Mouse (Mus musculus) left cerebral cortex, adult 8-10 months (tissue): ENCODE measurements around the gene Krt14. TPM values are rescaled to one million over a fixed set of nuclear protein-coding genes. Genes with fewer than 3 reads are reported as not detected.
"Not testable (repeated sequence)": the region's sequence is repeated elsewhere in the genome, so short reads cannot be mapped to it uniquely, and the experiment has no call there.

ENCODE experiments used
- DNase-seq, 2 experiments: peaks; one replicate each; pipeline ENCODE4 v3.0.0; 2022; ENCODE audit warnings: low spot score in 2 of 2
- total RNA-seq, 4 experiments: library from RNA; stranded (reverse); gene quantifications; 2 replicates each; pipeline ENCODE4 v1.2.4; 2022

The Krt14 gene
- not detected for total RNA-seq

DNA sequence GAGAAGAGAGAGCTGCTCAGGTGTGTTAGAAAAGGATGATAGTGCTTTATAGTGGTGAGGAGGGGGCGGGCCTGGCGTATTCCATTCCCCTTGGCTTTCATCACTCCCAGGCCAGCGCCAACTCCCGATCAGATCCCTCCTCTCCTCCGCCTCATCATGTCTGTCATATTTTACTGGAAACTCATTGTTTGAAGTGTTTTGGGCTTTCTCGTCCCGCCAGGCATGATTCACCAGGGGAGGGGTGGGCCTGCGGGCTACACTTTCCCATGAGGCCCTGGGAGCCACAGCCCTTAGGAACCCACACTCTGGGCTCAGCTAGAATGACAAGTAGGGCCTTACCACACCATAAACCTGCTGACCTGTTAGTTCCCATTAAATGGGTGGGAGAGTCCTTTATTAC lies at the start of gene Krt14:
Gene Krt14 (minus strand): TSS at position 51 of the 400 bp plus-strand sequence.
- DNase-seq = no peak

- DNase-seq = no peak
Measured at GRCm38 (mm10) chr11:100255514-100255913, 48.2 kb upstream of the Krt14 start.

DNA sequence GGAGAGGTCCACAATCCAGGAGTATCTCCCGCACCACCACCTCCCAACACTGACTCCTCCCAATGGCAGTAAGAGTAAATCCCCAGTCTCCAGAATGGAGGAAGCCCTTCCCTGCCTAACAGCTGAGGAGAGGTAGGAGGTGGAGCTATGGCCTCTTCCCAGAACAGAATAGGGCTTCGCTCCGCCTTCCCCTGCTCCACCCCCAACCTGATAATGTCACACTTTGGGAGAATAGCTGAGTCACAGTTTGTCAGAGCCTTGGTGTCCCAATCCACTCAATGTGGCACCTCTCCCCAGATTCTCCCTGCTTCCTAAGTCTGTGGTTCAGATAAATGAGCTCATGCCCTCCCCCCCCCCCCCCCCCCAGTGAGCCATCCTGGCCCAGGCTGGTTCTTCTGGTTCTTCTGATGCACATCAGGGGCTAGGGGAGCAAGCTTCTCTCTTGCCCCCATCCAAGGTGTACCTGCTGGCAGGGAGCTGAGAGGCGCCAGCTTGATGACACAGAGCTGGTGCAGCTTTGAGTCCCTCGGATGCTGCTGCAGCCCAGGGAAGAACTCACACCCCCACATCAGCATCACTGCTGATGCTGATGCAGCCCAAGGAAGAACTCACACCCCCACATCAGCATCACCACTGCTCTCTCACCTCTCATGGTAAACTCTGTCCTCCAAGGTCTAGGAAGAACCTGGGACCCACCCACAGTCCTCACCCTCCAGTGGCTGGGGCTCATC lies 47.2 kb upstream of the Krt14 start:
- no peak for DNase-seq

DNA sequence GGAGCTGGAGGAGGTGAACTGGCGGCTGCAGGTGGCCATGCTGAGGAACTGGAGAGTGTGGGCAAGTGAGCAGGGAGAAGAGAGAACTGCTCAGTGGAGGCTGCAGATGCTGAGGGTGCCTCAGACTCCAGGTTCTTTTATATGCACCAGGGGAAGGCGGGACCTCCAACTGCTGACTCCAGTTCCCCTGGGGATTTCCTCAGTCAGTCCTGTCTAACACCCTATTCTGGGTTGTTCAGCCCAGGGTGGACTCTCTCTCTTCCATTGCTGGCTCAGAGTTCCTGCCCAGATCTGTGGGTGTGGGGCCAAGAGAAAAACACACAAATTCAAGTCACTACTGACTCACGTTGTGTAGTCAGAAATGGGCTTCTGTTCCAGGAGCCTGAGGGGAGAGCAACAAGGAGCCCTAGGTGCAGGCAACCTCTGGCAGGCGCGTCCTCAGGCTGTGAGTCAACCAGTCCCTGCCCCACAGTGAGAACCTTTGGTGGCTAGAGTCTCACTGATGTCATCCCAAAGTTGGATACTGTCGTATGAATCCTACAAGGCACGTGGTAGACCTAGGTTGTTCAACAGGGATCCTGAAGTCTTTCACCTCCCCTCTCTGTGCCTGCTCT lies 41.6 kb upstream of the Krt14 start, which contains the start of gene Krt16:
Gene Krt16 (minus strand): TSS at position 51 of the 614 bp plus-strand sequence.
- no peak for DNase-seq

GRCm38 (mm10) chr11:100246471-100246870 lies 39.1 kb upstream of the Krt14 start:
- not testable (repeated sequence) for DNase-seq

DNA sequence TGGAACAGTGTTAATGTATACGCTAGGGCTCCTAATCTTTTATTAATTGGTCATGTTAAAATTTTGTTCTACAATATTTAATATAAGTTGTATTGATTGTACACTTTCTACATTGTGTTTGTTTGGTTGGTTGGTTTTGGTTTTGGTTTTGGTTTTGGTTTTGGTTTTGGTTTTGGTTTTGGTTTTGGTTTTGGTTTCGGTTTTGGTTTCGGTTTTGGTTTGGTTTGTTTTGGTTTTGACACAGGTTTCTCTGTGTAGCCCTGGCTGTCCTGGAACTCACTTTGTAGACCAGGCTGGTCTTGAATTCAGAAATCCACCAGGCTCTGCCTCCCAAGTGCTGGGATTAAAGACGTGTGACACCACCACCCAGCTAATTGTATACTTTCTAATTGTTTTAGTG lies 32.9 kb upstream of the Krt14 start:
- not testable (repeated sequence) for DNase-seq

DNA sequence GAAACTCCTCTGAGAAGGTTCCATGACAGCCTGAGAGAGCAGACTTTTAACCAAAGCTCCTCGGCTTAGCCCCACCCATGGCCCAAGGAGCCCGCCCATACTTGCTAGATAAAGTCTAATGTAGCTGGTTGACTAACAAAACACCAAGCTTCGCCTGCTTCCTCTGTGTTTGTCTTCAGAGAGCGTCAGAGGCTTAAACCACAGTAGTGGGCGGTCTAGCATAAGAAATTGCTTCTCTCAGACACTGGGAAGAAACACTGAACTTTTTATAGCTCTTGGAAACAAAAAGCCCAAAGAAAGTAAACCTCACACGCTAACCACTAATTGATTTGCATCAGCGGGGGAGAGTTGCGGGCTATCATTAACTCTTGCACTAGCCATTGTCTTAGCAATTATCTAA lies 14.4 kb upstream of the Krt14 start:
- DNase-seq = no peak

GRCm38 (mm10) chr11:100219304-100219703 lies 12.0 kb upstream of the Krt14 start:
- DNase-seq = no peak

GRCm38 (mm10) chr11:100208542-100208941 lies 1.2 kb upstream of the Krt14 start:
- DNase-seq = no peak

GRCm38 (mm10) chr11:100203448-100203847 lies 3.9 kb downstream of the Krt14 start:
- no peak for DNase-seq

DNA sequence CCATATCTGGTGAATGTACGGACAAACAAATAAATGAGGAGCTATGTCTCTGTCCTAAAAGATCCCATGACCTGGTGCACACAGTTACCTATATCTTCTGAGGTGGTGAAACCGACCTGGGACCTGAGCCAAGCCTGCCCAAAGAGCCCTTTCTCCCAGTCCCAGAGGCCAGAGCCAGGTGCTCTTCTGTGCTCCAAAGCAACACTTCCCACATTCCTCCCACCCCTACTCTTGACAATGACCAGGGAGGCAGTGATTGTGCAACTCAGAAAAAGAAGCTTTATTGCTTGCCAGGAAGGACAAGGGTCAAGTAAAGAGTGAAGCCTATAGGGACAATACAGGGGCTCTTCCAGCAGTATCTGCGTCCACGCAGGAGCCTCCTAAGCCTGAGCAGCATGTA lies 4.4 kb downstream of the Krt14 start:
- no peak for DNase-seq

- no peak for DNase-seq
Measured at GRCm38 (mm10) chr11:100200104-100200820, 7.1 kb downstream of the Krt14 start.

DNA sequence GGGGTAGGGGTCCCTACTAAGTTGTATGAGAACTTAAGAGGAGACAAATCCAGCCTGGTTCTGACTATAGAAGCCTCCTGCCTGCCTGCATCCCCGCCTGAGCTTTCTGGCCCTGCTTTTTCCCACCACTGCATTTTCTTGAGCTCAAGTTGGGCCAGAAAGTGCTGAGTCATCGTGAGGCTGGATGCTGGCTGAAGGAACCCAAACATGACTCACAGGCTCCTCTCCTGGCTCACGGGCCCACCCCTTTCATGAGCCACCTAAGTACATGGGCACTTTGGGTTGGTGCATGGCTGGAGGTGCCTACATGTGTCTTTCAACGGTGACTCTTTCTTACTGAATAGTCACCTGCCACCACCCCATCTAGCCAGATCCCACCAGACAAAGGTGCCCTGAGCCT lies 8.7 kb downstream of the Krt14 start:
- peak; percentile 18 to 68 for DNase-seq

DNA sequence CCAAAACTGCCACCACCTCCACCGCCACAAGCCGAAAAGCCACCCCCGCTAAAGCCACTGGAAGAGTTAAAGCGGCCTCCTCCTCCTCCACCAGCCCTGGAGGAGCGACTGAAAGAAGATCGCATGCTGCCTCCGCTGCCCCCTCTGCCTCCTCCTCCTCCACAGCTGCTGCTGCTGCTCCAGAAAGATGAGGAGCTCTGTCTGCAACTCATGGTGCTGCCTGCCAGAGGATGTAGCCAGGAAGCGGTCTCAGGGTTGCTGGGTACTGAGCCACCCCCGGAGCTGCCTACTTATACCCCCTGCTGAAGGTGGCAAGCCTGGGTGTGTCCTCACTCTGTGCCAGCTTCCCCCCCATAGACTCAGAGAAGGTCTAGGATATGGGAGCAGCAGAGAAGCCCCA lies 14.4 kb downstream of the Krt14 start, which contains the start of gene Krt9:
Gene Krt9 (minus strand): TSS at position 255 of the 400 bp plus-strand sequence.
- DNase-seq = peak; percentile 39 to 73

- DNase-seq = no peak
Measured at GRCm38 (mm10) chr11:100191820-100192219, 15.5 kb downstream of the Krt14 start.

DNA sequence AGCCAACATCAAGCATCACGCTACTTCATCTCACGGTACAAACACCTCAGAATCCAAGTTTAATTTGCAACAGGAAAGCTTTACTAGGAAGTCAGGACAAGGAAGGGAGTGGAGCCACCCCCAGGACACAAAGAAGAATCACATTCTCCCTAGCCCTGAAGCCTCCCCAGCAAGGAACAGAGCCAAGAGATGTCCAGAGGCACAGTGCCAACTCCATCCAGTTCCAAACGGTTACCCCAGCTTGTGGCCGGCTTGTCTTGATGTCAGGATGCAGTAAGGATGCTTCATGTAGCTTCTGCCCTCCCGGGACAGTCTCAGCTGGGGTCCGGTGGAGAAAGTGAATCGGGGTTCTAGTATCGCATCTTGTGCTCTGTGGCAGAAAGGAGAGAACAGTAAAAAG lies 20.6 kb downstream of the Krt14 start:
- no peak for DNase-seq

GRCm38 (mm10) chr11:100181725-100182124 lies 25.6 kb downstream of the Krt14 start:
- DNase-seq = no peak

GRCm38 (mm10) chr11:100179260-100179659 lies 28.1 kb downstream of the Krt14 start:
- DNase-seq = no peak

- no peak for DNase-seq
Measured at GRCm38 (mm10) chr11:100178307-100178706, 29.0 kb downstream of the Krt14 start.

- DNase-seq = no peak
Measured at GRCm38 (mm10) chr11:100176791-100177190, 30.6 kb downstream of the Krt14 start.

DNA sequence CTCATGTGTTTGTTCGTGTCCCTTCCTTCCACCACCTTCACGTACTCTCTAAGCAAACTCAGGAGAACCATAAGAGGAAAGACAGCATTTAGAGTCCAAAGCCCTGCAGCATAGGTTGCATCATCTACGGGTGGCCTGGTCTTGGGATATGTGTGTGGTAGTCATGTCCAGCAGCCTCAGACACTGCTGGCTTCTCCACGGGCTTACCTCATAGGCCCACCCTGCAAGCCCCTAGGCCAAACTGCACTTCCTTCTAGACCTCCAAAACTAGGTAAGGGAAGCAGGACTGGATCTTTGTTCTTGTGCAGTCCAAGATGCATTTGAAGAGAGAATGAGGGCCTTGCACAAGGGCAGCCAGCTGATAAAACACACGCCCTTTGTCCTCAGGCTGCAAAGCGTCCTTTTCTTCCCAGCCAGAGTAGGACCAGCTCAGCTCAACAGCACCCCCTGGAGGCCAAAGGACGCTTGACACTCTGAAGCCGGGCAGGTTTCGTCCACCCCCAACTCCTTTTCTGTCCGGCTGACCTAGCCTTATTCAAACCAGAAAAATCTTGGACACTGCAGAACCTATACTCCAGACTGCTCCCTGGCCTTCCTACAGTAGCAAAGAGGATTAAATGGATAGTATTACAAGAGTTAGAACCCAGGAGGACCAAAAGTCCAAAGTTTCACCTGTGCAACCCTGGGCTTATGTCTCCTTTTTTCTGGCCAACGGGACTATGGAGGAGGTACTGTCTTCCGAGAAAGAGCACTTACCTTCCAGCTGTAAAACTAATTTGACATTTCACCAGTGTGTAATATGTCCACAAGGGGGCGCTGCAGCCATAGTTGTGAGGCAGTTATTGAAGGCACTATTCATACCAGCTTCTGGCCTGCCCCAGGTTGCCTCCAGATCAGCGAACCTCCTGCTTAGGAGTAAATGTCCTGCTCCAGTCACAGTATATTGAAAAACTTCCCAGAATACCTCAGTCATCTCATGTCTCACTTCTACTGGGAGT lies 38.3 kb downstream of the Krt14 start:
- DNase-seq = peak; percentile 38 to 68
